Mouse (Mus musculus) lung, embryonic 16.5 days (tissue): ENCODE data around the gene Ube2u. TPM values are rescaled to one million over a fixed set of nuclear protein-coding genes. Genes with fewer than 3 reads are reported as not detected.

Source experiments
- ATAC-seq: fragments of 200-750 bp; cut with Nextera tagmentation; 2 replicates; pipeline ENCODE4 v1.8.0; 2017; ENCODE audit warnings: low read depth, mild to moderate bottlenecking, moderate library complexity
- H3K27ac ChIP-seq: fragments of 300-500 bp; sonication (generic); 2 replicates; pipeline ENCODE4 v1.5.1; 2014; ENCODE audit warnings: mild to moderate bottlenecking, control low read depth, low read length
- H3K27me3 ChIP-seq: fragments of 300-500 bp; sonication (generic); 2 replicates; pipeline ENCODE4 v1.6.1; 2014; ENCODE audit warnings: low read depth, low read length, mixed read lengths; ENCODE audit not compliant: control insufficient read depth, insufficient read depth
- H3K36me3 ChIP-seq: fragments of 300-500 bp; sonication (generic); 2 replicates; pipeline ENCODE4 v1.6.1; 2014; ENCODE audit warnings: low read length; ENCODE audit not compliant: control insufficient read depth, insufficient read depth
- H3K4me1 ChIP-seq: fragments of 300-500 bp; sonication (generic); replicated peaks from 2 replicates; pipeline ENCODE4 v1.6.1; 2014; ENCODE audit warnings: low read length, mixed read lengths; ENCODE audit not compliant: control insufficient read depth, insufficient read depth
- H3K4me2 ChIP-seq: fragments of 300-500 bp; sonication (generic); 2 replicates; pipeline ENCODE4 v1.6.1; 2014; ENCODE audit warnings: low read depth, low read length, control low read depth
- H3K4me3 ChIP-seq: fragments of 300-500 bp; sonication (generic); 2 replicates; pipeline ENCODE4 v1.5.1; 2014; ENCODE audit warnings: mild to moderate bottlenecking, low read length, control low read depth
- H3K9ac ChIP-seq: fragments of 300-500 bp; sonication (generic); 2 replicates; pipeline ENCODE4 v1.6.1; 2014; ENCODE audit warnings: low read length, control low read depth
- H3K9me3 ChIP-seq: fragments of 300-500 bp; sonication (generic); 2 replicates; pipeline ENCODE4 v1.6.1; 2016; ENCODE audit warnings: low read length; ENCODE audit not compliant: control insufficient read depth
- WGBS: fragments of 180-500 bp; shearing (Covaris S2); extraction: QIAGEN DNeasy Blood & Tissue Kit; methylation state at CpG from one replicate; pipeline ENCODE4 v1.1.7; 2014; 5-methylcytosine and 5-hydroxymethylcytosine counted together
- polyA plus RNA-seq: library from polyadenylated mRNA; unstranded; fragments of >200 nt; fragmentation: Nextera tagmentation; extraction: Ambion mirVana; gene quantifications from 2 replicates; pipeline ENCODE4 v1.2.1, GENCODE M21; 2015

Ube2u gene
- polyA plus RNA-seq = 0.63 and 0.67 TPM in 2 replicates

GRCm38 (mm10) chr4:100478592-100479321, at the start of gene Ube2u:
Gene Ube2u (plus strand): TSS chr4:100478849.
- 18% methylated on average over 15 of the region's 15 CpGs for WGBS

GRCm38 (mm10) chr4:100429371-100429900, 49.2 kb upstream of the Ube2u start:
- Histone ChIP-seq H3K9ac (no peak overlapping the region; the same call in 1 of the 2 replicates), H3K27ac (peak overlapping the region; percentile 5; the same call in 1 of the 2 replicates), H3K27me3 (no peaks in the 10 kb centered on the region), H3K4me2 (no peak overlapping the region), H3K9me3 (no peaks in the 10 kb centered on the region), H3K36me3 (no peaks in the 10 kb centered on the region), H3K4me1 (peaks cover 16% of the 10 kb centered on the region), H3K4me3 (no peak overlapping the region)
- 61% methylated on average over 2 of the region's 2 CpGs for WGBS
- peak; percentile 57 for ATAC-seq

More at GRCm38 (mm10) chr4:100478592-100479321, at the start of gene Ube2u:
- Histone ChIP-seq H3K27ac (no peak within 1 kb of the TSS), H3K27me3 (no peaks in the 10 kb centered on the region), H3K9ac (no peak within 1 kb of the TSS), H3K4me3 (peak within 1 kb of the TSS; percentile 36), H3K36me3 (no peaks in the 10 kb centered on the region), H3K4me2 (peak within 1 kb of the TSS; percentile 48), H3K9me3 (no peaks in the 10 kb centered on the region), H3K4me1 (no peaks in the 10 kb centered on the region; the same call in 1 of the 2 replicates)
- peak; percentile 90 for ATAC-seq

- 27% methylated on average over 8 of the region's 8 CpGs for WGBS
- Histone ChIP-seq H3K36me3 (no peaks in the 10 kb centered on the region), H3K27me3 (no peaks in the 10 kb centered on the region), H3K27ac (0 out of 2 replicates have a peak overlapping the region, but pooled peaks have one; percentile 9), H3K4me3 (no peak overlapping the region), H3K4me1 (peaks cover 15% of the 10 kb centered on the region), H3K9me3 (no peaks in the 10 kb centered on the region), H3K4me2 (peak overlapping the region; percentile 26; the same call in 1 of the 2 replicates), H3K9ac (no peak overlapping the region)
- ATAC-seq = peak; percentile 92
Measured at GRCm38 (mm10) chr4:100435281-100436168, 43.1 kb upstream of the Ube2u start.

GRCm38 (mm10) chr4:100436169-100436547, 42.5 kb upstream of the Ube2u start:
- Histone ChIP-seq H3K27ac (no peak overlapping the region), H3K36me3 (peaks cover 6% of the 10 kb centered on the region), H3K4me1 (peaks cover 14% of the 10 kb centered on the region), H3K4me3 (no peak overlapping the region), H3K4me2 (no peak overlapping the region), H3K9ac (no peak overlapping the region), H3K9me3 (peaks cover under 1% of the 10 kb centered on the region; the same call in 1 of the 2 replicates), H3K27me3 (no peaks in the 10 kb centered on the region)
- no peak for ATAC-seq
- WGBS = 42% methylated on average over 4 of the region's 4 CpGs

GRCm38 (mm10) chr4:100446897-100447296, 31.8 kb upstream of the Ube2u start:
- Histone ChIP-seq H3K9ac (no peak overlapping the region), H3K36me3 (peaks cover 2% of the 10 kb centered on the region), H3K27me3 (no peaks in the 10 kb centered on the region), H3K4me3 (no peak overlapping the region), H3K4me2 (no peak overlapping the region), H3K9me3 (no peaks in the 10 kb centered on the region), H3K4me1 (no peaks in the 10 kb centered on the region), H3K27ac (no peak overlapping the region)
- no peak for ATAC-seq
- WGBS = 36% methylated on average over 3 of the region's 3 CpGs

GRCm38 (mm10) chr4:100462493-100463120, 16.0 kb upstream of the Ube2u start:
- ATAC-seq = no peak
- Histone ChIP-seq H3K9ac (no peak overlapping the region), H3K36me3 (no peaks in the 10 kb centered on the region), H3K27ac (no peak overlapping the region), H3K4me2 (no peak overlapping the region), H3K4me3 (no peak overlapping the region), H3K27me3 (no peaks in the 10 kb centered on the region), H3K9me3 (no peaks in the 10 kb centered on the region), H3K4me1 (no peaks in the 10 kb centered on the region)
- 39% methylated on average over 9 of the region's 9 CpGs for WGBS

- H3K4me2 ChIP-seq = no peak overlapping the region
- no peaks in the 10 kb centered on the region for H3K36me3 ChIP-seq
- no peak overlapping the region for H3K27ac ChIP-seq
- no peaks in the 10 kb centered on the region for H3K27me3 ChIP-seq
- ATAC-seq = no peak
- no peak overlapping the region for H3K4me3 ChIP-seq
- 92% methylated on average over 3 of the region's 3 CpGs for WGBS
- H3K9ac ChIP-seq = no peak overlapping the region
- H3K9me3 ChIP-seq = no peaks in the 10 kb centered on the region
- no peaks in the 10 kb centered on the region for H3K4me1 ChIP-seq
Measured at GRCm38 (mm10) chr4:100488447-100488846, 9.8 kb downstream of the Ube2u start.

- no peaks in the 10 kb centered on the region for H3K36me3 ChIP-seq
- no peak overlapping the region for H3K4me3 ChIP-seq
- H3K9me3 ChIP-seq = no peaks in the 10 kb centered on the region
- WGBS = 83% methylated on average over 3 of the region's 3 CpGs
- H3K4me1 ChIP-seq = no peaks in the 10 kb centered on the region
- H3K27ac ChIP-seq = no peak overlapping the region
- H3K4me2 ChIP-seq = no peak overlapping the region
- no peak overlapping the region for H3K9ac ChIP-seq
- H3K27me3 ChIP-seq = no peaks in the 10 kb centered on the region
- ATAC-seq = no peak
Measured at GRCm38 (mm10) chr4:100495176-100495575, 16.5 kb downstream of the Ube2u start.
